Mouse (Mus musculus): ENCODE results near the gene Gja3. TPM values are rescaled to one million over a fixed set of nuclear protein-coding genes. Genes with fewer than 3 reads are reported as not detected.

Gja3 gene
- not detected in 2 replicates for polyA plus RNA-seq (2015; fragmentation: Nextera tagmentation; extraction: Ambion mirVana)

DNA sequence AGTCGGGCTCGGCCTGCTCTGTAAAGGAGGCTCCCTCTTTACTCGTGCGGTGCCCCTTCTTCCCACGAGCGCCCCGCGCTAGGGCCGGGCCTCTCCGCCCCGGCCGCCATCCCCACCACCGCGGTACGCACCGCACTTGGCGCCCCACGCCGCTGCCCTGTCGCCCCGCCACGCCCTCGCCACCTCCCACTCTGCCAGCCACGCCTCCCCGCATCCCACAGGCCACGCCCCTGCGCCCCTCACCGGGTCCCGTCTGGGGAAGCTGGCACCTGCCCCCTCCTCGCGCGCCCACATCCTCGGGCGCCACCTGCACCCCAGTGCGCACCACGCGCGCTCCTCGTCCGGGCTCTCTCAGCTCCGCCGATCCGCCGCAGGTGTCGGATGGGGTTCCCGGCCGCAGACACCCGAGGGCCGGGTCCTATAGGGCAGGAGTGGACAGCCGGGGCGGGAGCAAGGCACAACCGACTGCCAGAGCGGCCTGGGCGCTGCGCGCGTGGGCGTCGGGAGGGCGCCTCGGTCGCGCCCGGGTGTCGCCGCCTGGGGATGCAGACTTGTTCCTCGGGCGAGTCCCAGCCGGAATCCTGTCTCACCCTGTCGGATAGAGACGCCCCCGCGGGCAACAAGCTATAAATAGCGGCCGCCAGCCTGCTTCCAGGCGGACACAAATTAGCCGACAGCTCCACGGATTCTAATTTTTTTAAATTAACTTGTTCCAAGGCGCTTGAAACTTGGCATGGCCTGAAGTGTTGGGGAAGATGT is at the start of gene Gja3:
Gene Gja3 (minus strand): TSS at position 538 of the 759 bp plus-strand sequence.

DNA sequence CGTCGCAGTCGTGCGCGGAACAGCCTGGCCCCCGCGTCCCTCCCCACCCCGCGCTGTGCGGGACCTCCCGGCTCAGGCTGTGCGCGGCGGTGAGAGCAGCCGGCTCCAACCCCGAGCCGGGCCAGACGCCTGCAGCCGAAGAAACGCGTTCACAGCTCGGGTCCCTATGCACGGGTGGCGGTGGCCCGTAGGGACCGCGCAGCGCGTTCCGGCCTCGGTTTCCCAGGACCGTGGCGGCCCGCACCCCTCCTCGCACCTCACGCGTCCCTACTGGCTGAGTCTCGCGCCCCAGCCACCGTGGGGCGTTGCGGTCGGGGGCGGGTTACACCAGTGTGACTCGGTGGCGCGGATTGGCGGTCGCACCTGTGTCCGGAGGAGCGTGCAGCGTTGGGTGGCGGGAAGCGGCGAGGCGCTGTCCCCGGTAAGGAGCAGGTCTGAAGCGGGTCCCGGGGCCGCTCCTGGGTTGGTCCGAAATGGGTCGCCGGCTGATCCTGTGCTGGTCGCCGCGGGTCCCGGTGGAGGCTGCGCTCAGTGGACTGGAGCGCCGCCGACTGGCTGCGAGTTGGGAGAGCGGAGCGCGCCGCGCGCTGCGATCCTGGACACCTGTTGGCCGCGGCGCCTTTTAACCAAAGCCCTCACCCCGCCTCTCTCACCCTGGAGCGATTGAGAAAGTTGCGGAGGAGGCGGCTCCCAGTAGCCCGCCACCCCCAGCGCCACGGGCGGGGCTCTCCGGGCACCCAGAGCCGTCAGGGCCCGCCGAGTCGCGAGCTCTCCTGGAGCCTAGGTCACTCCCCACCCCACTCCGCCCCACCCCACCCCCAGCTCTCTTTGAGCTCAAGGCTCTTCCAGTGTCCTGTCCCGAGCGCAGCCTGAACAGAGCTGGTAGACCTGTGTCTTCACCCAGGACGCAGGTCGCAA is 46.5 kb upstream of the Gja3 start, which contains the start of gene Gjb2:
Gene Gjb2 (minus strand): TSS at position 597 of the 918 bp plus-strand sequence.

Other genes with a start within 250 kb of the Gja3 start
- 13.9 and 15.8 TPM in 2 replicates for gene Zmym5, start 246.4 kb downstream of the Gja3 start, polyA plus RNA-seq (2015; fragmentation: Nextera tagmentation; extraction: Ambion mirVana)
- 7.7 and 11.1 TPM in 2 replicates for gene Zmym2, start 171.4 kb downstream of the Gja3 start, polyA plus RNA-seq (2015; fragmentation: Nextera tagmentation; extraction: Ambion mirVana)
- gene Gjb2, start 46.6 kb upstream of the Gja3 start, polyA plus RNA-seq (2015; fragmentation: Nextera tagmentation; extraction: Ambion mirVana), result 0.56 and 0.58 TPM in 2 replicates
- gene Gm4491, start 57.8 kb upstream of the Gja3 start, polyA plus RNA-seq (2015; fragmentation: Nextera tagmentation; extraction: Ambion mirVana), result not detected in 2 replicates
- gene Gjb6, start 75.5 kb upstream of the Gja3 start, polyA plus RNA-seq (2015; fragmentation: Nextera tagmentation; extraction: Ambion mirVana), result 0.06 TPM in 1 of 2 replicates, not detected in the other

Data from spleen, postnatal 0 days (tissue).